Mouse (Mus musculus) olfactory bulb, adult 2 months (tissue): ENCODE results near the gene Wdr43.

Experiments used
- CTCF ChIP-seq: fragments of 200-500 bp; IDR thresholded peaks from 2 replicates; pipeline ENCODE4 v1.5.1; 2012; ENCODE audit warnings: low read depth, mild to moderate bottlenecking, low read length, moderate library complexity; ENCODE audit not compliant: insufficient read depth
- POLR2A ChIP-seq: fragments of 200-500 bp; IDR thresholded peaks from 2 replicates; pipeline ENCODE4 v1.6.1; 2012; ENCODE audit warnings: mild to moderate bottlenecking, low read depth, low read length, moderate library complexity; ENCODE audit not compliant: insufficient read depth

- no peak for TF ChIP-seq CTCF
- no peak for TF ChIP-seq POLR2A
These were observed 47.8 kb downstream of the Wdr43 start for GRCm38 (mm10) chr17:71663491-71663890.
